Mouse (Mus musculus): ENCODE measurements around the gene Smim20. TPM values are rescaled to one million over a fixed set of nuclear protein-coding genes. Genes with fewer than 3 reads are reported as not detected.
A peak's percentile ranks its signal among the peaks of the same experiment; 100 is the strongest.

Smim20 gene
- total RNA-seq, 2 experiments from 2014 or later = 26.9 to 30.5 TPM

DNA sequence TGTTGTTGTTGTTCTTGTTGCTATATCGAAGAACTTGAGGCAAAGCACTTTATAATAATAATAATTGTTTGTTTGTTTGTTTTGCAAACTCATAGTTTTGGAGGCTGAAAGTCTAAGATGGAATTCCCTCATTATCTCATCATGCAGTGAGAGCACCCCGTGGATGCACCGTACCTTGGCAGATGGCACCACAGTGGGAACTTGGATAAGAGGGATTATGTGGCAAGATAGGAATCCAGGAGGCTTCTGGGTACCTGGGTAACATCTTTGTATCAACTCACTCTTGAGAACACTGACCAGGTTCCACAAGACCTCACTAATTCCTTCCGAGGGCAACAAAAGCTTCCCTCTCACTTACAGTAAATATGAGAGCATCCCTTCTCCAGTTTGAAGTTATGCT lies 30.1 kb downstream of the Smim20 start:
- intact Hi-C loops (cut with DNase I) = no loop called here
- DNase-seq (ENCODE audit: extremely low spot score in 1 of 2, low spot score in 2 of 2) = no peak

DNA sequence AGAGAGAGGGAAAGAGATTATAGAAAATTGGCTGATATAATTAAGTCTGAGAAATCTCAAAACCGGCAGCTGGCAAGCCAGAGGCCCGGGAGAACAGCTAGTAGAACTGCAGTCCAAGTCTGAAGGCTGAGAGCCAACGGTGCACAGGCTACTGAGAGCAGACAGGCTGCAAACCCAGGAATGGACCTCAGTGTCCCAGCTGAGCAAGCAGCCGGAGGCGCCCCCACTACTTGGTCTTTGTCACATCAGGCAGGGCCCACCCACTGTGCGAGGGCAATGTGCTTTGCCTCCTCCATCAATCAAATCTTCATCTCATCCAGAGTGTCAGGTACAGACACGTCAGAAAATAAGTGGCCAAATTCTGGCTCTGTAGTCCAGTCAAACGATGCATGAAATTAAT lies 34.6 kb downstream of the Smim20 start:
- intact Hi-C loops (cut with DNase I) = no loop called here
- DNase-seq (ENCODE audit: extremely low spot score in 1 of 2, low spot score in 2 of 2) = no peak

DNA sequence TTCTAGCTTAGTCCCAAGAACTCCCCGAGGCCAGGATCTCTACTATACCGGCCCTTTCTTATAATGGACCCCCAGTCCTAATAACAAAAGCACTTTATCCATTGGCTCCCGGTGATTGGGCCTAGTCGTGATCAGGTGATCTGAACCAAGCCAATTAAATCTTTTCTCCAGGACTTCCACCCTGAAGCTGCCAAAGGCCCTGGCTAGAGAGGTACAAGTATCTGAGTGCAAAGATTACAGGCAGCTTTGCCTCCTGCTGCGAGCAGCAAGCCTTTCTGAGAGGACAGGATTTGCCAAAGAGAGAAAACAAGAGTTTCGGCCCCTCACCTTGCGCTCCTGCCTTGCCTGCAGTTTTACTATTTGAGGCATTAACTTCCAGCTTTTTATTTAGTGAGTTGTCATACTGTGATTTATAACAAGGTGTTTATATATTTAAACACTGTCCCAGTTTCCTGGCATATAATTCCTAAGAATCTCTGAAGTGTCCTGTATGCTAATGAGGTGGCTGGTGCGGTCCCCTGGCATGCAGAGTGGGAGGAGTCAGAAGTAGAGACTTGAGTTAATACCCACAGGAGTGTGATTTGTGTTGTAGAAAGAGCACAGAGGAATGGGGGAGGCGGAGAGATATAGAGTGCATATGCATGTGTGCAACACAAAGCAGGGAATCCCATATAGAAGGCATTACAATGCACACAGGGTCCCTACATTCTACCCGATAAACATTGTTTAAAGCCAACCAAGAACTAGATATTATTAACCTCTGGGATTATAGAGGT lies 36.2 kb downstream of the Smim20 start:
- no peak for DNase-seq (ENCODE audit: extremely low spot score in 1 of 2, low spot score in 2 of 2)
- intact Hi-C loops (cut with DNase I) = no loop called here

DNA sequence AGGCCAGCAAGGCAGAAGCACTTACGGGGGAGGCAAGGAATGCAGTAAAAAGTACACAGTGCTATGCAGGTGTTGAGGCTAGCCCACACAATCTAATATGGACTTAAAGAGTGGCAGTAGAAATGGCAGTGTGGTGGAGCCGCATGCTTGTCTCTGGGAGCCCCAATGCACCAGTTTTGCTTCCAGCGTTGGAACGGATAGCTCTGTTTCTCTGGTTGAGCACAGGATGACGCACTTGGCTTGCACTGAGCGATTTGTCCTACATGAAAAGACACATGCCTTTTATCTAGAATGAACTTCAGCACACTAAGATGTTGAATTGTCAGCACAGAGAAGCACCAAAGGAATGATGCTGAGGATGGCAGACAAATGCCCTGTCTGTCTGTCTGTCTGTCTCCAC lies 37.1 kb downstream of the Smim20 start:
- DNase-seq (ENCODE audit: extremely low spot score in 1 of 2, low spot score in 2 of 2) = no peak

DNA sequence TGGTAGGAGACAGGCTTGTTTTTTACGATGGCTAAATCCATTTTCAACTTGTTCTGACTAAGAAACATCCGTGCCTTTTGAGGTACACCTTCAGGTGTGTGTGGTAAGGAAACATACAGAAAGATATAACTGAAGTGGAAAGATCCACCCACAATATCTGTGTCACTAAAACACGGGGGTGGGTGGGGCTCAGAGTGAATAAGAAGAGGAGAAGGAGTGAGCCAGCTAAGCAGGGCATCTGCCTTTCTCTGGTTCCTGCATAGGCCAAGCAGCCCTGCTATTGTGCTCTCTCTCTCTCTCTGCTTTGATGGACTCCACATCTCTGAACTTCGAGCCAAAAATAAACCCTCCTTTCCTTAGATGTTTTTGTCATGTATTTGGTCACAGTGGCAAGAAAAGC lies 38.1 kb downstream of the Smim20 start:
- intact Hi-C loops (cut with DNase I) = no loop called here
- no peak for DNase-seq (ENCODE audit: extremely low spot score in 1 of 2, low spot score in 2 of 2)

More for the DNA sequence above, 37.1 kb downstream of the Smim20 start:
- intact Hi-C loops (cut with DNase I) = no loop called here

DNA sequence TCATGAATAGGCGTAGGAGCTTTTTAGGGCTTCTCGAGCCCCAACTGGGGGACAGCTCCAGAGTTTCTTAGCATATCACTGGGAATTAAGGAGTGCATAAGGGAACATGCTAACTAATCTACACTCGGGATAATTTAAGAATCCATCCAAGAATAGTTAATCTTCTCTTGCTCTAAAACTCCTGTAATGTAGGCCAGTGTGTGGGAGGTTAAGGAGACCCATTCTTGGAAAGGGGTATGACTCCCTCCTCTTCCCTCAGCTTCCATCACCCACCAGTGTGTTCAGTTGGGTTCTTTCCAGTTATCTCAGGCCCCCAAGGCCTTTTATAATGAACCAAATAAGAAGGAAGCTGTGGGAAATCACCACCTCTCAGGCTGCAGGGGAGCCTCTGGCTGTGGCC lies 40.0 kb downstream of the Smim20 start:
- no peak for DNase-seq (ENCODE audit: extremely low spot score in 1 of 2, low spot score in 2 of 2)
- intact Hi-C loops (cut with DNase I) = no loop called here

DNA sequence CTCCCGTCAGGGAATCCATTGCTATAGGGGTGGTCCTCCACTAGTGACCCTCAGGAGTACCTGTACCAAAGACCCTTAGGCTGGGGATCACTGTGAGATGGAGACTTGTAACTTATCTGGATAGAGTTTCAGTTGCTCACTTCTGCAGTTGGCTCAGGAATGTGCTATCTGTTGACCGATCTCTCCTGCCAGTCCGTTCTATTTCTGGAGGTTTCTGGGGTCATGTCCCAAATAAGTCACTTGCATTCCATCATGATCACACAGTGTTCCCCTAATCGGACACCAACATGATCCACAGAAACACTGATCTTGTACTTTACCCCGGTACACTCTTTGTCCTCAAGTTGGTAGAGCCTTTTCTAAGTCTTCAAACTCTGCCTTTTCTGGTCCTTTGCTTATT lies 40.6 kb downstream of the Smim20 start:
- intact Hi-C loops (cut with DNase I) = no loop called here
- no peak for DNase-seq (ENCODE audit: extremely low spot score in 1 of 2, low spot score in 2 of 2)

DNA sequence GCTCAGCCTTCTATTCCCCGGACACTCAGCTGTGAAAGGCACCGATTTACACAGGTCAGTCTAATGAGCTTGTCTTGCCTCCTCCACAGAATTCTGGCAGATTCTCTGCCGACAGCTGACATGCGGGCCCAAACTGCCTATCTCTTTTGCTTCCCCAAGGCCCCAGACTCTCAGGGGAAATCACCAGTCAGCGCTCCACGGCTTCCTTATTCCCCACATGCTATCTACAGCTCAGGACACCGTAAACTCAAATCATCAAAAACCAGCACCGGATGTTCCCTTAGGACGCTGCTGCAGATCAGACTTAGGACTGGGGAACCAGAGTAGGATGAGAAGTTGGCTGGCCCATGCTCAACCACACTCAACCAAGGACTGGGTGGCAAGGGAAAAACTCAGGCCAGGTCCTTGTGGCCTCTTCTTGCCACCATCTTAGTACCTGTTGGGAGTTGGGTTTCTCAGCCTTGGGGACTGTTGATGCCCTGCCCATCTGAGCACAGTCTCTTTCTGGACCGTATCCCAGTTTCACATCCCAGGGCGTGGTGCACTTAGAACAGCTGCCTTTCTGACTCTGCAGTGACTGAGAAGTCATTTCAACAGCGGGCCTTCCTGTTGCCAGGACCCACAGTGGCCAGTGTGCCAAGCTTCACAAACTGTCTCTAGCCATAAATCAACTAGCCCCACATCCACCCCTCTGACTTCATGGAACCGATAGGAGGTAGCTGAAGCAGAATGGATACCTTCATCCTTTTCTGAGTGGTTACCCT lies 47.7 kb downstream of the Smim20 start:
- intact Hi-C loops (cut with DNase I) = no loop called here
- no peak for DNase-seq (ENCODE audit: extremely low spot score in 1 of 2, low spot score in 2 of 2)

DNA sequence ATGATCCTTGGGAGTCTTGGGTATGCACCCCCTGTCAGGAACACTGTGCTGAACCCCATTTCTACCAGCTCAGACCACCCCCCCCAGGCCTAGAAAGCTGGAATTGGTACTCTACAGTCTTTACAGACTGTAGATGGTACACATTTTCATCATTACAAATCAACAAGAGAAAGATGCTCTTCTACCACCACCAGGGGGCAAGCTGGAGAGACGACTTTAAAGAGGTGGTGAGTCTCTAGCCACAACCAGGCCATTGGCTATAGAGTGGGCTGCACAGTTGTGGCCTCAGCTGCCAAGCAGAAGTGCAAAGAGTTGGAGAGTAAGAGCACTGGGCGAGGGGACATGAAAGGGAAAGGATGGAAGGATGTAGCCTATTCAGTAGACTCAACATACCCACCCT lies 48.9 kb downstream of the Smim20 start:
- intact Hi-C loops (cut with DNase I) = no loop called here
- no peak for DNase-seq (ENCODE audit: extremely low spot score in 1 of 2, low spot score in 2 of 2)

DNA sequence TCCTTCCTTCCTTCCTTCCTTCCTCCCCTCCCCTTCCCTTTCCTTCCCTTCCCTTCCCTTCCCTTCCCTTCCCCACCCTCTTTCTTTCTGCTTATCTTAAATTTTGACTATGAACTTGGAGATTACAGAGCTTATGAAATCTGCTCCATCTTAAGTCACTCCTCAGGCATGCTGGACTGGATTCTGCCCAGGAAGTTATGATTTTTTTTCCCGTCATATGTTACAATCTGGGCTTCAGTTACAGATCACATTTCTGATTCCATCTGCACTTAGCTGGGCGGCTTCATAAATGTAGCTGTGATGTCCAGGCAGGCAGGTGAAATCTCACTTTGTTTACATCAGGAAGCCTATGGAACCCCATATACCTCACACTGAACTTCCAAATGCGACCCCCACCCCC lies 50.5 kb downstream of the Smim20 start:
- DNase-seq (ENCODE audit: extremely low spot score in 1 of 2, low spot score in 2 of 2) = peak in 1 of 2 experiments; percentile 27
- intact Hi-C loops (cut with DNase I) = no loop called here

DNA sequence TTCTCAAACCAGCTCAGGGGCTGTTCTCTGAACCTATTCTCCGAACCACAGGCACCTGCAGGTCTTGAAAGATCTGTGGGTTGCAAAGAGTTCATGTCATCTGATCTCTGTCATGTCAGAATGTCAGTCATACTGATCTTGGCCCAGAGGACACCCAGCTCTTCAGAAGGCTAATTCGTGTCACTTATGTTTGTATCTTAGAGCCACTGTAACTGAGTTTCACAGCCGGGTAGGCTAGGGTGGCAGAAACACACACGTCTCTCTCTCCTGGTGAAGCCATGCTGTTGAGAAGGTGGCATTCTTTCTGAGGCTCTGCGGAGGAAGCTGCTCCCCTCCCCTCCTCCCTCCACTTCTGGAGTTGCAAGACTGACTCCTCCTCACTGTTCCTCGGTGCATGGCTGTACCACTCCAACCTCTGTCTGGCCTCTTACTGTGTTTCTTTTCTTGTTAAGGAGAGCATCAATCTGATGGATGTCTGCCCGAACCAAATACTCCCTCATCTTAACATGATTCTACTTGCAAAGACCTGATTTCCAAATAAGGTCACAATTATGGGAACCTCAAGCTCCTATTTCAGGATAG lies 51.1 kb downstream of the Smim20 start:
- no peak for DNase-seq (ENCODE audit: extremely low spot score in 1 of 2, low spot score in 2 of 2)

DNA sequence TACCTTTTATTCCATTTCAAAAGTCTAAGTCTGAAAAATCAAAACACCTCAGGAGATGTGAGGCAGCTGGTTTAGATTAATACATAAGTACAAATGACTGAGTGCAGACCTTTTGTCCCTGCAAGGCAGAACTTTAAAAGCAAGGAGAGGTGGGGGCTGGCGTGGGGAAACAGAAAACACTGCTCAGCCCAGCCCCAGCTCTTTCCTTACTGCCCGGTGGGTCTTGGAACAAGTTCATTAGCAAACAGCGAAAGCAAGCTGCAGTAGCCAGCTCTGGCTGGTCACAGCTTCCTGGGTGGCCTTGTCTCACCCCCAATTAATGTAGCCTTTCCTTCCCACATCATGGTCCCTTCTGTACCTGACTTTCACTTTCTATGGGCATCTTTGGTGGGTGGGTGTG lies 53.4 kb downstream of the Smim20 start:
- DNase-seq (ENCODE audit: extremely low spot score in 1 of 2, low spot score in 2 of 2) = no peak
- intact Hi-C loops (cut with DNase I) = no loop called here

More for the DNA sequence above, 51.1 kb downstream of the Smim20 start:
- intact Hi-C loops (cut with DNase I) = no loop called here

DNA sequence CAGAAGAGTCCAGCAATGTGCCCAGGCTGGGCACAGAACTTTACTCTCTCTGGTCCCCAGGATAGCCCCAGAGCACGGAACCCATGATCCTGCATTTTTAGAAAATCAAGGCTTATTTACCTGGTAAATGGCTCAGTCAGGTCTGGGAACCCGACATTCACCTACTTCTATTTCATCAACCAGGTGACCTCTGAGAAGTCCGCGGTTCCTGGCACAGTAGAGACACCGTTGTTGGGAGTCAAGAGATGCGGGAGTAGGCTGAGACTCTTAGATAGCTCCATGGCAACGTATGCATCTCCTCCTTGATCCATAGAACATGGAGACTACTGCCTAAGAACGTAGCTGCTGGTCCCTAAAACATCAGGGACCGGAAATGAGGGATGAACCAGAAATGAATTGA lies 55.0 kb downstream of the Smim20 start:
- DNase-seq (ENCODE audit: extremely low spot score in 1 of 2, low spot score in 2 of 2) = no peak
- intact Hi-C loops (cut with DNase I) = no loop called here

DNA sequence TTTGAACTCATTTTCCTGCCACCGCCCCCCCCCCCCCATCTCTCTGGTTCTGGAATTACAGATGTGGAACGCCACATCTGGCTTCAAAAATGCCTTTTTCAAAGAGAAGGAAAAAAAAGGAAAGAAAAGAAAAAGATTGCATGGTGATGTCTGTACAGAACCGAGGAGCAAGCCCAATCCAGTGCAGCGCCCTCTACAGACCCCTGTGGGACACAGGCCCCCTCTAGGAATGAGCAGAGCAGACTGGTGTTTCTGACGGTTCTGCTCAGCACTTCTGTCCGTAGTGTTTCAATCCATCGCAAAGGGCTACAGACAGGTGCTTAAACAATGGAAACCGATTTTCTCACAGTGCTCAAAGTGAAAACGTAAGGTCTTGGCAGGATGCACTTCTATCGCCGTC lies 55.6 kb downstream of the Smim20 start:
- intact Hi-C loops (cut with DNase I) = no loop called here
- DNase-seq (ENCODE audit: extremely low spot score in 1 of 2, low spot score in 2 of 2) = peak in 1 of 2 experiments; percentile 36

DNA sequence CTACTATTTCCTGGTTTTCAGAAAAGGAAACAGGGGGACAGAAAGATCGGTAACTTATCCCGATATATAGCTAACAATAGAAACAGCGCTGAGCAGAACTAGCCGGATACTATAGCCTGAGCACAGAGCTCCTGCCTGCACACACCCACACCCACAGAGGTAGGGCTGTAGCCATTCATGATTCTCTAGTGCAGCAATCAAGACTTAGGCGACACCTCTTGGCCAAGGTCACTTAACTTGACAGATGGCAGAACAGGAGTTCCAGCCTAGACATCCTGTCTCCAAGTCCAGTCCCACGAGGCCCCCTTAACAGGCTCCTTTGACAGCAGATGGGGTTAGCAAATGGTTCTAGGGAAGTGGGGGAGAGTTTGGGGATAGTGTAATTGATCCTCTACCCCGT lies 56.2 kb downstream of the Smim20 start:
- intact Hi-C loops (cut with DNase I) = no loop called here
- no peak for DNase-seq (ENCODE audit: extremely low spot score in 1 of 2, low spot score in 2 of 2)

DNA sequence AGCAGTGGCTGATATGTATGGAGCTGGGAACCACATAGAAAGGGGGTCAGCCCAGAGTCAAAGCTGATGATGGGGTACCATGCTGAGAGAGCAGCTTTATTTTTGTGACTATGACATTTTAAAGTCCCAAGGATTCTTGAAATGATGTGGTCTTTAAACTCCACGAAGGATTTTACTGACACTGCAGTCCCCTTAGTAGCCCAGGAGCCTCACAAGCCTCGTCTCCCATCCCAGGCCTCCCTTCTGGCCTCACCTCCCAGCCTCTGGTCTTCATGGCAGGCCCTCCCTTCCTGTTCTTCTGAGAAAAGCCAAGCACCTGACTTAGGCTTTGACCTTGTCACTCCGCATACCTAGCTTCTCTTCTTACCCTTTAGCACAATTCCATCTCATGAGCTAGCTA lies 57.4 kb downstream of the Smim20 start:
- no peak for DNase-seq (ENCODE audit: extremely low spot score in 1 of 2, low spot score in 2 of 2)
- intact Hi-C loops (cut with DNase I) = no loop called here

DNA sequence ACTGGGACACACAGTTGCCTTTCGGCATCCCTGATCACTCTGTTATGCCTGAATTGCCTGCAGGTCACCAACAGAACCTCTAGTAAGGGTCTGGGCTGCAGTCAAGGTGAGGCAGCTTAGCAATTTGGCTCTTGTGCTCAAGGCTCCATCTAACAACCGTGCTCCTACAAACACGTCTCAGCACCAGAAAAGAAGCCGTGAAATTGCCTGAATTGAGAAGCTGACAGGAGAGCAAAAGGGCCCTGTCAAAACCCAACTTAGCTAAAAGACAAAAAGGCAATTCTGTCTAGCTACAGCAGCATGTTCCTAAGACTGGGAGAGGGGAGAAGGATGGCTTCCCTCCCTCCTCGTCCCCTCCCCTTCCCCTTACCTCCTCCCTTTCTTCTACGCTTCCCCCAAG lies 57.9 kb downstream of the Smim20 start:
- no peak for DNase-seq (ENCODE audit: extremely low spot score in 1 of 2, low spot score in 2 of 2)
- intact Hi-C loops (cut with DNase I) = no loop called here

DNA sequence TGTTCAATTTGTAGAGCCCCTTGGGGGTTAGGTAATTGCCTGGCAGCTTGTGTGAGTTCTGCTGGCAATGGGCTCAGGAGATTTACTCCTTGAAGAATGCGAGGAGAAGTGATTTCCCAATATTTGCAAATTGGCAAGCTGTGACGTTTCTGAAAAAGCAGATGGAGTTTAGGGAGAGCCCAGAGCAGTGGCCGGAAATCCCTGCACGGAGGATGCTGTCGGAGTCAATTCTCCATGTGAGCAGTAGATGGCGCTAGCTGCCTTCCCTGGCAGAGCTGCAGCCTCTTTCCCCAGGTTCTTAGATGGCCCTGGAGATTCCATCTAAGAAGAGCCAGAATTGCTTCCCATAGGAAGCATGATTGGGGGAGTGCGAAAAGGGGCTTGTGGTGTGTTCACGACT lies 59.1 kb downstream of the Smim20 start:
- intact Hi-C loops (cut with DNase I) = no loop called here
- peak; percentile 74 to 75 for DNase-seq (ENCODE audit: extremely low spot score in 1 of 2, low spot score in 2 of 2)

DNA sequence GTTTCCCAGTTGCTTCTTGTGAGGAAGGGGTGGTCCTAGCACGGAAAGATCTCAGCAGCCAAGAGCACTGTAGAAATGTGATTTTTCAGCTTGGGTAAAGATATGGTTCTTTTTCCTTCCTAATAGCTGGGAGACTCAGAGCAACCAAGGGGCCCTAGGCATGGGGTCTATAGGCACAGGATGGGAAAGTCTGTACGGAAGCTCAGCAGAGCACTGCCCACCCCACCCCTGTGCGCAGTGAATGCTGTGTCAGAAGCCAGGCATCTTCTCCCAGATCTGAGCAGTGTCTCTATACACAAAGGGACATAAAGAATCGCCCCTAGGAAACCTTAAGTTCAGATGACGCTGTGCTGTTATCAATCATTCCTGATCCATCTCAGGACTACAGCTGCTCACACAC lies 59.6 kb downstream of the Smim20 start:
- intact Hi-C loops (cut with DNase I) = no loop called here
- DNase-seq (ENCODE audit: extremely low spot score in 1 of 2, low spot score in 2 of 2) = no peak

Data from left cerebral cortex, postnatal 10 days (tissue).